Mouse (Mus musculus) right cerebral cortex, postnatal 10 days (tissue): ENCODE results near the gene Dnajc1.

ENCODE experiments used
- DNase-seq, 2 experiments: peaks; one replicate each; pipeline ENCODE4 v3.0.0; 2021; ENCODE audit warnings: low spot score in 2 of 2

Gene Dnajc1

DNA sequence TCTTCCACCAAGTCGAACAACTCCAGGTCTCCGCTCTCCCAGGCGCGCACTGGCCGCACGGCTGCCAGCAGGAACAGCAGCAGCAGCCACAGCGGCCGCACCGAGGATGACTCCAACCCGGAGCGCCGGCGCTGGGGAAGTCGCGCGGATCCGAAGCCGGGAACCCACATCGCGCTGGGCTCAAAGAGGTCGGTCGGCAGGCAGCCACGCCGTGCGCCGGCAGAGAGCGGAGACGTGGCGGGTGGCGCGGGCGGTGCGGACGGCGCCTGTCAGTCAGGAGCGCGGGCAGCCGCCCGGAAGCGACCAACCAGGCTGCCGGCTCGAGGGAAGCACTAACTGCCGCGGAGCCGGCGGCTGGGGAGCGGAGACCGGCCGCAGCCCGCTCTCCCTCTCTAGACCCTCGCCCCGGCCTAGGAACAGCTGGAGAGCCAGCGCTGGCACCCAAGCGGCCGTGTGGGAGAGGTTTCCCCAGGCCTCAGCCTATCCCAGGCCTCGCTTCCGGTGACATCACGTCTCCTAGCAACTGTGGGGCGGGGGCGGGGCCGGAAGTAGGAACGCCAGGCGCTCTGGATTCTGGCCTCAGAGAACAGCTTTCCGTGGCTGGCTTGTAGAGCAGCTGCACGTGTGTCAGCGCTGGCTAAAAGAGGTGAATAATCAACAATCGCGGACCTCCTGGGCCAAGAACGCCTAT is at the start of gene Dnajc1:
TSS of gene Dnajc1 (minus strand) at position 500 of the 691 bp plus-strand sequence.
- peak; percentile 94 to 95 for DNase-seq

DNA sequence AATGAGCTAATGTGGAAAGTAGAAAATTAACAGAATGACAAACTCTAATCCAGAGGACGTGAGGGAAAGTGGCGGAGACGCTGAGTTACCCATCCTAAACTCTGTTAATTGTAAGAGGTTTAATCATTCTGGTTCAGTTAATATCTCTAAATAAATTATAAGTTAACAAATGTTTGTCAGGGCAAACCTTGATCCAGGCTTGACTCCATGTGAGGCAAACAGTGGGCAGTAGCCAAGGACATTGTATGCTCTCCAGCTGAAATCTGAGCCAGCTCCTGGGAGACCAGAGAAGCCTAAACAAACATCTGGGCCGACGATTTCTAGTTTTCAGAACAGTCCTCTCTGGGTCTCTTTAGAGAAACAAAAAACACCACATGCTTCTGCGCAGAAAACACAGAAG is 49.2 kb upstream of the Dnajc1 start:
- DNase-seq: no peak

DNA sequence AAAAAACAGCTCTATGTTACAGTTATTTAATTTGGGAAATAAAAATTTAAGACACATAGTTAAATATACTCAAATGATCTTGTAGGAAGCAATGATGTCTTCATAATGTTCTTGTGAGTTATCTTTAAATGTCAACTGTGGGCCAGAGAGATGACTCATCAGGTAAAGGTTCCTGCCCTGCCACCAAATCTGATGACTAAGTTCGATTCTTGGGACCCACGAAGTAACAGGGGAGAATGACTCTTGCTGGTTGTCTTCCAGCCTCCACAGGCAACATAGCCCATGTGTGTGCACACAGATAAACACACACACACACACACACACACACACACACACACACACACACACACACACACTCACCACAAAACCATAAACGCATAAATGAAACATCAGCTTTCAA is 22.6 kb upstream of the Dnajc1 start:
- no peak for DNase-seq

DNA sequence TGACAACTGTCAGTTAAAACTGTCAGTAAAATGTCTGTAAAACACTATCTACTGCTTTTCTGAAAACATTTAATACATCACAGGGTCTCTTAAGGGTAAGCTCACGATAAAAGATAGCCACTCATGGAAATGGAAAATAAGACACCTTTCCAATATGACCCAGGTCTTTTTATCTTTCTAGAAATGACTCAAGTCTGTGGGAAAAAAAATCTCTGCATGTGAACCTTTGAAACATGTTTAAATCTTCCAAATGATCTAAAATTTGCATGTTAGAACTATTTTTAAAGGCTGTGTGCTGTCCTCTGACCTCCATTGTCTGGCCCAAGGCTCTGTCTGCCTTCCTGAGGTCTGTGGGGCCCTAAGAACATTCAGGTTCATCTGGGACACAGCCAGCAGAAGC is 11.0 kb upstream of the Dnajc1 start:
- DNase-seq: no peak

DNA sequence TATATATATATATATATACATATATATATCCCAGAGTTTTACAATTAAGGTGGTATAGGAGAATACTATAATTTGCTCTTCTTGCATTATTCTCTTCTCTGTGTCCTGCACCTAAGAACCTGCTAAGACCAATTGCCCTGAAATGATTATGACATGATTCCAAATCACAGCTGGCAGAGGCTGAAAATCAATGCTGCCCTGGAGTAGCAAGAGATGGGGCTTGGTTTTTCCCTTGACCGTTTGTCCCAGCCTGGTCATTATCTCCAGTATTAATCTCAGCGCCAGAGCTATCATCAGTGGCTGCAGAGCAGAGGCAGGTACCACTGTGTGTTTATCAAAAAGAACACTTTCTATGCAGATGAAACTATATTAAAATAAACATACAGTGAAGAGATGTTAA is 9.1 kb upstream of the Dnajc1 start:
- no peak for DNase-seq

DNA sequence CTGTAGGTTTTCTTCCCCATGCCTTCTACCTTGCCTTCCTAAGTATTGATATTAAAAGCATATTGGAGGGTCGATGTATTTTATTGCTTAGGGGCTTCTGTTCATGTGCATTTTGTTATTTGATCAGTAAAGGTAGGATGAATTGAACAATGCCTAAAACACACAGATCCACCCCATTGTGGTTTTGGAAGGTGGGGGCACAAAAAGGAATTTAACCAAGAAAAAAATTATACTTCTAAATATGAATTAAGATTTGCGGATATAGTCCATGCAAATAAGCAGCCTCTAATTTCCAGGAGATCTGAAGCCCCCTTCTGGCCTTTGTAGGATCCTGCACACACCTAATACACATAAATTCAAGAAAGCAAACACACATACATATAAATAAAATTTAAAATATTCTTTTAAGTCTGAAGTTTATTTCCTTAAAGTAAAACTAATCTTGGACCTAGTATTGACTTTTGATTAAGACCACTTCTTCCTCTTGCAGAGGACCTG is 441 bp upstream of the Dnajc1 start:
- DNase-seq: no peak

DNA sequence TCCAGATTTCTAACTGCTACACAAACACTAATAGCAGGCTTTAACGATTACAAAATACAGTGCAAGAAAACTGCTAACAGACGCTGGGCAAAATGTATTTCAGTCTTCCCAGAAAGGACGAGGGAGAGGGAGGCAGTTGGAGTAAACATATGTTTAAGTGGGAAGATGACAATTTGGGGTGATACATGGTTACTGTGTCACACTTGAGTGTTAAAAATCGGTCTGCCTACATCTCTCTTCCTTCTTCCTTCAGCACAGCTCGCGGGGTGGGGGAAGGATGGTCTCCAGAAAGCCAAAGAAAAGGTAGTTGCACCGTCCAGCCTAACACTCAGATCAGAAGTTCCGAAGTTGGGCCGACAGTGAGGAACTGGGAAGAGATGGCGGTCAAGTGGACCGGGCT is 769 bp downstream of the Dnajc1 start:
- no peak for DNase-seq

DNA sequence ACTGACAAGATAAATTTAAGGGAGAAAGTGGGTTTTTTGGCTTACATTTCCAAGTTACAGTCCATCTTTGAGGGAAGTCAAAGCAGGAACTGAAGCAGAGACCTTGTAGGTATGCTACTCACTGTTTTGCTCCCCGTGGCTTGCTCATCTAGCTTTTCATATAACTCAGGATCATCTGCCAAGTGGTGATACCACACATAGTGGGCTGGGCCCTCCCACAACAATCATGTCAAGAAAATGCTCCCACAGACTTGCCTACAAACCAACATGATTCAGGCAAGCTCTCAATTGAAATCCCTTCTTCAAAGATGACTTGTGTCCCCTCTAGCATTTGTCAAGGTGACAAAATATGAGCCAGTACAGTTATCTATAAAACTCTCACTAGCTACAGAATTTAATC is 3.0 kb downstream of the Dnajc1 start:
- no peak for DNase-seq

DNA sequence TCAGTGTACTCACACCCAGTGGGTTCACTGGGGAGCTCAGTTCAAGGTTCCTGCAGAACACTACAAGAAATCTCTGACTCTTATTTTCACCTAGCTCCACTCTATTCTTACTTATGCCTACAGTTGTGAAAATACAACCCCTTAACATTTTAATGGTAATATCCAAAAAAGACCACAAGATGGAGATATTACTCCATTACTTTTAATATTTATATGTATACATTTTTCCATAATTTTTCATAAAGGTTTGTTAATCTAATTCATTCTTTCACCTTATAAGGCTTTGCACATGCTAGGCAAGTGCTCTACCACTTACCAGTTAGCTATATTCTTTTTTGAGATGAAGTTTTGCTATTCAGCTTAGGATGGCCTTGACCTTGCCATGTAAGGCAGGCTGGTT is 11.0 kb downstream of the Dnajc1 start:
- no peak for DNase-seq

DNA sequence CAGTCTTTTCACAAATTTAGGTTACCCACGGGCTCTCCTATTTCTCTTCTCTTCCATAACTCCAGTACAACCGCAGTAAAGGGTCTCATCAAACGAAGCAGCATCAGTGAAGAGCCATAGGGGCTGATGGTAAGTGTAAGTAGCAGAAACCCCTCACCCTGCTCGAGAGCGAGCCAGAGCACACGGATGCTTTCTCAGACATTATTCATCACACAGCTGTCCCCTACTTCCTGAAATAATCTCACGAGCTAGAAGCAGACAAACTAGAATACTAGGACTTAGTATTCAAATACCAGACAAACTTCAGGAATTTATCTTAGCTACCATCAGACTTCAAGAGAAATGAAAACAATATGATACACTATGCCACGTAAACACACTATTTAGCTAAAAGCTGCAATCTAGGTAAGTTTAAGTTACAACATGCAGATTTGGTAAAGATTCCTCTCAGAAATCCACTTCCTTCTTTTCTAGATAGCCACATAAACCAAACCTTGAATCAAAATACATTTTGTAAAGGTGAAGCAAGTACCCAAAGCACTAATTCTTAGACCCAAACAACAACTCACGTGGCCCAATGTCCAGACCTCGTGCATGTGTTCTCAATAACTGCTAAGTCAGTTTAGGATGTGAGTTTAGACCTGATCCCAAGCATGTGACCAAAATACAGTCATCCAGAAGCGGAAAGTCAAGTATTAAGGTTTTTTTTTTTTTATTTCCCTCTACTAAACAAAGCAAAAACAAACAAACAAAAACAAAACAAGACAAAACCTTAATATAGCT is 20.0 kb downstream of the Dnajc1 start:
- no peak for DNase-seq

DNA sequence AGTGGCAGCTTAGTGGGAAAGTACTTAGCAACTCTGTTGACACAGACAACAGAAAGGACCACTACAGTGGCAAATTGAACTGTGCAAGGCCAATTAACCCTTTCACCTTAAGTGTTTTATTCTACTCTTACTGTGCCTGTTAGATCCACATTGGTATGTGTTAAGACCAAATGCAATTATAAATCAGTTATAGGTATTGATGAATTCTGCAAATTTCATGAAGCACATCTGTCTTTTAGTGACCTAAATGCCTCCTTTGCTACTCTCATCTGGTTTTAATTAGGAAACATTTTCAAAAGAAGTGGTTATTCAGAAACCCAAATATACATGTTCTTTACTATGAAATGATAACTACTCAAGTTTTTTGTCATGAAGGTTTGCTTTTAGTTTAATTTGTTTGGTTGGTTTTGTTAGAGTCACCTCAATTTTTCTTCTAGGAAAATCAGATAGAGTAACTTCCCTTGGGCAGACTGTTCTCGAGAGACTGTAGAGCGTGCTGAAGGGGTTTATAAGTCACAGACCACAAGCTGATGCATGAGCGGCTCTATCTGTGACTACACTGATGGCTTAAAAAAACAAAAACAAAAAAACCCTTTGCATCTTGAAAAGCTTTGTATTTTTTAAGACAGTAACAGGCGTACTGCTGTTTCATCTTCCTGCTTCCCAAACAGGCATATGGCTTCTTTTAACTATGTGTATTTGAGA is 21.7 kb downstream of the Dnajc1 start:
- no peak for DNase-seq

DNA sequence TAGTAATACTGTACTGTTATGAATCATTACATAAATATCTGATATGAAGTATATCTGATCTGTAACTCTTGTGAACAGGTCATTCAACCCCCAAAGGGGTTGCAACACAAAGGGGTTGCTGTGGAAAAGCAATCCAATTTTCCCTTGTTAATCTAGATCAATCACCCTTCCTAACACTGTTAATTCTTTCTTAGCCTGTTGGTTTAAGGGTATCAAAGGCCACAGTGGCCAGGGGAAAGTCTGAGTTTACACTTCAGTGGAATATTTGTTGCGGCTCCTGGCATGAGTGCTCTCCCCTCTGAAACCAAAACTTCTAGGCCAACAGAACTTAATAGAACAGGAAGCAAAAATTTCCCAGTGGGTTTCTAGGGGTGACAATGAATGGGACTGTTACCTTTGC is 28.2 kb downstream of the Dnajc1 start:
- no peak for DNase-seq

DNA sequence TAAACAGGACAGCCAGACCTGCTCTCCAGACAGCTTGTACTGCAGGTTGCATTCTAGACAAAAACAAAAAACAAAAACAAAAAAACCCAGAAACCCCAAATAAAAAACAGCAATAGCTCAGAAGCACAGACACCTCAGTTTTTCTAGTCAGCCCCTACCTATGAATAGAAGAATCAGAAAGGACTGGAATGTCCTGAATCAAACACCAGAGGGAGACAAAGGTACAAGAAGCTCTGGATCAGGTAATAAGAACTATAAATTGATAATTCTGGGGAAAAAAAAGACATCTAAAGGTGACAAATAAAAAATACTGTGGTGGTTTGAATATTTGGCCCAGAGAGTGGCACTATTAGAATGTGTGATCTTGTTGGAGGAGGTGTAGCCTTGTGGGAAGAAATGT is 37.3 kb downstream of the Dnajc1 start:
- no peak for DNase-seq

DNA sequence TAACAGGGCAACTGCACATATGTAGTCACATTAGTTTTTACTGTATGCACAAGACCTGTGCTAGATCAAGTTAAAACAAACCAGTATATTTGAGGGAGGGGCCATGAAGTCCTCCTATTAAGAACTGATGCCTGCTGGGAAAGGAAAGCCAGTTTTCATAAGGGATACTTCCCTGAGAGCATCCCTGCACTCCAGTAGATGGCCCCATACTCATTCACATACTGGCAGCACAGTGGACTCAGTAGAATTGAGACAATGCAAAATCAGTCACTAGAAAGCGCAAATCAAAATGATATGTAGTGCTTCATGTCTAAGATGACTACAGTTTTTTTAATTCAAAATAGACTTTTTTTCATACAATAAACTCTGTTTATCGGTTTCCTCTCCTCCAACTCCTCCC is 40.0 kb downstream of the Dnajc1 start:
- no peak for DNase-seq

DNA sequence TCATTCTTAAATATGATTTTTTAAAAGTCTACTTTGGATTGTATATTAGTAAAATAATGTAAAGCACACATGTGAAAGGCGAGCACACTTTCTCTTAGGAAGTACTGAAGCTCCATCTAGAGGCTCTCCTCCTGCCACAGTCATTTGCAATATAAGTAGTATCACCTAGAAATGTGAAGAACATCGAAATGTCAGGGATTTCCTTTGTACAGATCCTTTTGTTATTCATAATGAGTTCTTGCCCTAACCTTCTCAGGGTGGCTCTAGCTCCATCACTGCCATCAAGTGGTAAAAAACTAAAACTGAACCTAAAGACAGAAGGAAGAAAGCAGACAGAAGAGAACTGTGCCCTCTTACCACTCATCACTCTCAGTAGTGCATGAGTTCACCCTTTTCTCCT is 49.2 kb downstream of the Dnajc1 start:
- no peak for DNase-seq

DNA sequence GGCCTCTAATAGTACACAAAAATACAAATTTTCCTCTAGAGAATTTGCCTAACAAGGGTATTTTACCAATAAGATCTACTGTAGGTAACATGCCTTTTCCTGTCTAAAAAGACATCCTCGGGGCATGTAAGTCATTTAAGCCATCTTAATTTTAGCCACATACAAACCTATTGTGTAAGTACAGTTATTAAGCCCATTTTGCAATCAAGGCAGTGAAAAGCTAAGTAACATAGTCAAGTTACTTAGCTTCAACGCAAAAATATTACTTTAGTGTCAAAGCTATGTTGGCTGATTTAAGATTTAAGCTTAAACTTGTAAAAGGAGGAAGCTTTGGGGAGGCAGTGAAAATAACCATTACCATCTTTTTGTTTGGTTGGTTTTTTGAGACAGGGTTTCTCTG is 74.0 kb downstream of the Dnajc1 start:
- DNase-seq: no peak

DNA sequence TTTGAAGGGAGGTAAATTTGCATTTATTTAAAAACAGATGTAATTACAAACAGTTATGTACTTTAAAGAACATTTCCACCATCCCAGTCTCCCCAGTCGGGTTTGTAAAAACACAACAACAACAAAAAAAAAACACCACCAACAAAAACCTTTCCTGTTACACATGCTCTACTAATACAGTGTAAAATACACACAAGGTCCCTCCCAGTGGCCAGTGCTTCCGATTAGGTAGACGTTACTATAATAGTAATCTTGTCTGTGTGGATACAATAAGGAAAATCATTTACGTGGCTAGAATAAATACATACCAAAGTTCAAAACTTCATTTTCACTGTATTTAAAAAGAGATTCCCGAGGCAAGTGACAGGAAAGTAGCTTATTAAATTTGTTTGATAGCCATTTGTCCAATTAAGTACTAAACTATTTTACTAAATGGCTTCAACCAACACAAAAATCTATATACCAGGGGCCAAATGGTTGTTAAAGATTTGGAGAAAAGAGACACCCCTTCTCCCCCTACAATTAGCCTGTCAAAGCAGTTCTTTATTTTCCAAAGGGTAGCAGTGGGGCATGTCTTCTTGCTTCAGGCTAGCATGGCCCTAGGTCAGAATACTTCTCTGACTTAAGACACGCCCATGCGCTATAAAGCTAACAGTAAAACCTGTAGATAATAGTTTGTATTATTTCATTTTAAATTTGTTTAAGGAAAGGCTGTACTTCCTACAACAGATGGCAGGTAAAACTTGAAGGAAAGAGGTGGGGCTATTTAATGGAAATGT is 74.9 kb downstream of the Dnajc1 start:
- DNase-seq: no peak

DNA sequence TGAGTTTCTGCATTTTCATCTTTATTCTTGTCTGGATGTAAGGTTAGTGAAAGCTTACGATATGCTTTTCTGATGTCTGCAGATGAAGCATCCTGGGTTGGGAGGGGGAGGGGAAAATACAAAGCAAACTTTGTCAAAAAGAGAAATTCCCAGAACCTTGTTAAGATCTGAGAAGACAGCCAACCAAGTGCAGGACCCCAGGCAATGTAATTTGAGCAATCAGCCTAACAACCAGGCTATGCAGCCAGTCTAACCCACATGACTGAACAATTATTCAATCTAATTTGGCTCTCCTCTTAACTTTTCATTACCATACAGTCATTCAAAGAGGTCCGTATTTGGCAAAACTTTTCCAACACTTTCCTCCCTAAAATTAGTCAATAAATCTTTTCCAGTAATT is 75.7 kb downstream of the Dnajc1 start:
- no peak for DNase-seq

DNA sequence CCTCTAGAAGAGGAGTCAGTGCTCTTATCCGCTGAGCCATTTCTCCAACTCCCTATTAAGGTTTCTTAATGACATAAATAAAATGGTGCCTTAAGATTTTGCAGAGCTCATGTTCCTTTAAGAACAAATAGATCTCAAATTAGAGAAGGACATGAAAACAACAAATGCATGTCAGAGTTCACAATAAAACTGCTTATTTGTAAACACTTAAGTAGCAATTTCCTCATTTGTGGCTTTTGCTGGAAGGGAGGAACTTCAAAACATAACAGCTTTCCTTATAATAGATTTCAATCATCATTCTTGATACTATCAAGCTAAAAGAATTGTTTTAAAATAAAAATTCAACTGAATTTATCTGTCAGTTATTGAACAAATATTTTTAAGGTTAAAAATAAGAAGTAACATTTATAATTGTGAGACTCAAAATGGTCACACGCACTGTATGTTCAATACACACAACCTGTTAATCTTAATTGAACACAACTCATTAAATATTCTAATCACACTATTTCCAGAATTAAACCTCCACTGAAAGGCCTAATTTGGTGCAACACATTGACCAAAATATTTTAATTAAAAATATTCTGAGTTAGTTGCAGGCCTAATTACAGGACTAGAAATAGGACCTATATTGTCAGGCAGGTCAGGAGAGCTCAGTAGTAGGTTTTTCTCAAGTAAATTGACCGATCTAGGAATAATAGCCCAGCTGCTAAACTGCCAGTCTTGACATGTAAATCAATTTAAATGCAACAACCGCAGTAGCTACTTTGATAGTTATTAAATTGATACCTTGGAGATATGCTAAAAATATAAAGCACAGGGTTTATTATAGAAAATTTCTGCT is 82.1 kb downstream of the Dnajc1 start:
- no peak for DNase-seq

DNA sequence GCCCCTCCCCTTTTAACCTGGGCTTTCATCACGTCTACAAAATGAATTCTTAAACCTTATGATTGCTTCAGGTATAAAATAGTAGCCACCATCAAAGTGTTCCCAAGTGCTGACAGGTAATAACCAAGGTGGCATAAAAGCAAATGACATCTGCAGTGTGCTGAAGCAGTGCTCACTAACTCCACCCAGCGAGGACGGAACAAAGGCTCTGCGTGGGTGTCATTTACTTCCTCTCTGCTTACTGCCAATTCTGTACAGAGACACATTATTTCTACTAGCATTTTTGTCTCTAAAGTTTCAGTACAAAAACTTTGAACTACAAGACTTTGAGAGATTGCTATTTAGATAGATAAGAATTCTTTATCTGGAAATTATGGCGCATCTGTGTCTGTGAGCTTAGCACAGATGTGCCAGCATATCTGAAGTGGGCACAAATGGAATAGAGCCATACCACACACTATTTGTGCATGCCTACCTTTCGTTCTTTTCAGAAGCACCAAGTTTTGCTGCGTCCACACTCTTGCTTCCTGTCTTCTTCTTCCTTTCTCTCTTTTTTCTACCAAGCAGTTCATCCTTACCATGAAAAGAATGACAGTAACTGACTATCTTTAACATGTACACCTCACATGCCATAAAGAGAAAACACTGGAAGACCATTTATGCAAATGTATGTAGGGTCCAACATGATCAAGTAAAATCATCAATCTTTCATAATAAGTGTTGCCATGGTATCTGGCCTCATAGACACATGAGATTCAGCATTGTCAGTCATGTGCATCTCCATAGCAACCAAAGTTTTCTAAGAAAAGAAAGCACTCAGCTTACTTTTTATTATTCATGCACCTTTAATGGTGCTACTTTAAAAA is 85.0 kb downstream of the Dnajc1 start:
- no peak for DNase-seq
